Mouse (Mus musculus): ENCODE data around the gene S1pr4.

S1pr4 gene

DNA sequence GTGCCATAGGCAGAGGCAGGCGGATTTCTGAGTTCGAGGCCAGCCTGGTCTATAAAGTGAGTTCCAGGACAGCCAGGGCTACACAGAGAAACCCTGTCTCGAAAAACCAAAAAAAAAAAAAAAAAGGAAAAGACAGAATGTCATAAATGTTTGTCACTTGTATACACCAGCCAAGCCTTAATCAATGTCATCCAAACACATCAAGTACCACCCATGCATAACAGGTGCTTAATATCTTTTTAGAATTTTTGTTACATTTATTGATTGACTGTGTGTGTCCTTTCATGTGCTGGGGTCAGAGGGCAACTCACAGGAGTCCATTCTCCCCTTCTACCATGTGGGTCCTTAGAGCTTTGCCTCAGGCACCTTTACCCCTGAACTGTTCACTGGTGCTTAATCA, at the start of gene S1pr4:
Gene S1pr4, minus strand, starts transcription at position 101 of the 400 bp plus-strand sequence.
- no peak for DNase-seq (ENCODE audit: low spot score in 2 of 2)

DNA sequence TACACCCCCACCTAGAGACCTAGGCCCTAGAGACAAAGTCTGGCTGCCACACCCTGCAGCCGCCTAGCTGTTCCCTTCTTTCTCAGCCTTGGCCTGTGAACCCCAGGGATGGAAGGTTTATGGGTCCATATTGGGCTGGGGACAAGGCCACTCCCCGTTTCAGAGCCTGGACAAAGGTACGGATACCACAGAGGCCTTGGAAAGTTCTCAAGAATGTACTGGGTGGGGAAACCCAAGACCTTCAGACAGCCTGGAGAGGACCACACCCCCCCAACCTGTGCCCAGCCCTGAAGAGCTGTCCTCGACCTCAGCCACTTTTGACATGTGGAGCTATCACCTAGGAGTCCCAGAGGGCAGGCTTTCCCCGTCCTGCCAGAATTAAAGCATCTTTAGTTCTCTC, 49.0 kb upstream of the S1pr4 start:
- DNase-seq (ENCODE audit: low spot score in 2 of 2): no peak

DNA sequence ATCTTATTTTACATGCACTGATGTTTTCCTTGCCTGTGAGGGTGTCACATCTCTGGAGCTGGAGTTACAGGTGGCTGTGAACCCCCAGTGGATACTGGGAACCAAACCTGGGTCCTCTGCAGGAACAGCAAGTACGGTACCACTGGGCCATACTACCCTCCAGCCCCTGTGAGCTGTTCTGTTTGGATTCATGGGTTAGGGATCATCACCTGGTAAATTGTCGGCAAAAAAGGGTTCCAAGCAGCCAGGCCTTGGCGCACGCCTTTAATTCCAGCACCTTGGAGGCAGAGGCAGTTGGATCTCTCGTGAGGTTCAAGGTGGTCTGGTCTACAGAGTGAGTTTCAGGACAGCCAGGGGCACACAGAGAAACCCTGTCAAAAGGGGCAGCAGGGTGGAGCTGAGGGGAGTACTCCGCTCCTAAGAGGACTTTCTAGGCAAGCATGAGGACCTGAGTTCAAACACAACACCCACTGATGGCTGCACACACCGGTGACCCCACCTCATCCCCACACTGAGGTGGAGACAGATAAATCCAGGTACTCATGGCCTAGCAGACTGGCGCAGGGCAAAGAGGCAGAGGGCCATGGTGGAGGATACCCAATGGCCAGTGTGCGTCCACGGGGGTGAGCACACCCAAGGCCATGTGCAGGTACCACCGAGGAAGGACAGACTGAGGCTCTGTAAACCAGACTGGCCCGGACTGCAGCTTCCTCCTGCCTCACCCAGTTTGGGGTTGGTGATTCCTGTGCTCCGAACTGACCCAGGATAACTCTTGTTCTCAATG, 47.0 kb upstream of the S1pr4 start:
- DNase-seq (ENCODE audit: low spot score in 2 of 2): no peak

DNA sequence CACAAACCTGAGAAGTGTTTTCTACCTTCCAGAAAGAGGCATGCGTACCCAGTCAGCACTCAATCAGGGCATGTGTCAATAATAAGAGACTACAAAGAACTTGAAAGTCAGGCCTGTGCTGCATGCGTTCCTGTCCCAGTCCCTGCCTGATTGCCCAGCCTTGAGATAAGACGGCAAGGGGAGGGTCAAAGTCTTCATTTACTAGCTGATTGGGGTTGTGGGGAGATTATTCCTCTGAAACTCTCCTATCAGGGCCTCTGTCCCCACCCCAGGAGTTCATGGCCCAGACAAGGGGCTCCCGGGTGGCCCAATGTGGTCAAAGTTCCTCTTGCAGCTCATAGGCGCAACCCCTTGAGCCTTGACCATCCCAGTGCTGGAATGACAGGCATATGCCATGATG, 46.4 kb upstream of the S1pr4 start:
- no peak for DNase-seq (ENCODE audit: low spot score in 2 of 2)

DNA sequence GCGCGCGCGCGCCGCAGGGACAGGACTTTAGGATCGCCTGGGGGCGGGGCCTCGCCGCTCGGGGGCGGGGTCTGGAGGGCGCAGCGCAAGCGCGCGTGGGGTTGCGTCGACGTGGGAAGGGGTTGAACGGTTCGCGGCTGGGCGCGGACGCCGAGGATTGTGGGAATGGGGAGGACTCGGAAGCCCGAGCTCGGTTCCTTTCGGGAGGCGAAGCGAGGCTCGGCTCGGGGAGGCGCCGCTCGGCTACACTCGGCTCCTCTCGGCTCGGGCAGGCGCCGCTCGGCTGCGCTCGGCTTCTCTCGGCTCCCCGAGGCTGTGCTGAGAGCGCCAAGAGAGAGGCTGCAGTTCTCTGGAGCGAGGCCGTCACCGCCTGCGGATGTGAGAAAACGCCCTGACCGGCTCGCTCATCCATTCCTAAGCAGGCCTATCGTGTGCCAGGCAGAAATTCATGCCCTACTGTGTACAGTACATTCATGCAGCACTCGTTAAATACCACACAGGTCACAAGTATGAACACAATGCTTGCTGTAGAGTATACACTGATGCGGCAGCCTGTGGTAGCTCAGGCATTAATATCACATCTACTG, 45.3 kb upstream of the S1pr4 start, which contains the start of gene Gna11:
Gene Gna11, minus strand, starts transcription at position 30 of the 587 bp plus-strand sequence.
- peak; percentile 99 for DNase-seq (ENCODE audit: low spot score in 2 of 2)

DNA sequence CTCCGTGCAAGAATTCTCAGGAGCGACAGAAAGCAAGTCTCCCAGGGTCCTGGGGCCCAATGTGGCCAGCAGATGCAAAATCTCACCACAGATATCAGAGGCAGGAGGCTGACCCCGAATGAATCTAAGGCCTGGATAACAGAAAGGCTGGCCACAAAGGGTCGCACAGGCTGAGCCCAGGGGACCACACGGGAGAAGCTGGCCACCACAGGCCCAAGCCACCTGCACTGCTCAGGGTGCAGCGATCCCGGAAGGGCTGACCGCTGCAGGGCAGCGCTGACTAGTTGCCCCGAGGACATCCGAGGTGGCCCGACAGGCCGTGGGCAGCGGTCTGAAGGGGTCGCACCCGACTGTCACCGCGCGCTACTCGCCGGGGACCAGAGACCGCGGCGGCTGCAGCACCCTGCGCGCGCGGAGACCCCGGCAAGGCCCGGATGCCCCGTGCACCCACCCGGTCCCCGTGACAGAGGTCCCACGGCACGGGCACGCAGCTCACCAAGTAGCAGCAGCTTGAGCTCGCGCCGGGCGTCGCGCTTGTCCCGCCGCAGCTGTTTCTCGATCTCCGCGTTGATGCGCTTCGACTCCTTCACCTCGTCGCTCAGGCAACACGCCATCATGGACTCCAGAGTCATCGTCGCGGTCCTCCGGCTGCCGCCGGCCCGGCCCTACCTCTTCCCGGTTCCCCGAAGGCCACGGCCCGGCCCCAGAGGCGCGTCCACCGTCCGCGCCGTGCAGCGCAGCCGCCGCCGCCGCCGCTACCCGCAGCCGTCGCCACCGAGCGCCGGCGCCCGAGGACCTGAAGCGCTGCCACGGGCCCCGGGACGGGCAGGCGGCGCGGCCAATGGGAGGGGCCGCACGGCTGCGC, 44.6 kb upstream of the S1pr4 start:
- no peak for DNase-seq (ENCODE audit: low spot score in 2 of 2)

DNA sequence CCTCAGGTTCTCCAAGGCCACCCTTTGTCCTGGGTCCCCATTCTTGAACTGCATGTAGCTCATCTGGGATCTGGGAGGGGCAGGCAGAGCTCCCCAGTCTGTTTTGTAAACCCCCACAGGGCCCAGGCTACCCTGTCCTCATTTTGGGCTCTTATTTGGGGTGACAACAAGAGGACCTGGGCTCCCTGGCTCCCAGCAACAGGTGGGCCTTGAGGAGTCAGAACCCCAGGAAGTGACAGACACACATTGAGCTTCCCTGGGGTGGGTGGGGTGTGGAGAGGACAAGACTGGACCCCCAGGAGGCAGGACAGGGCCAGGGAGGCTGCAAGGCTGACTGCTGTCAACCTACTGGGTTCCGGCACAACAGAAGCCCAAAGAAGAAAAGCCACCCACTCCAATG, 43.7 kb upstream of the S1pr4 start:
- DNase-seq (ENCODE audit: low spot score in 2 of 2): no peak

DNA sequence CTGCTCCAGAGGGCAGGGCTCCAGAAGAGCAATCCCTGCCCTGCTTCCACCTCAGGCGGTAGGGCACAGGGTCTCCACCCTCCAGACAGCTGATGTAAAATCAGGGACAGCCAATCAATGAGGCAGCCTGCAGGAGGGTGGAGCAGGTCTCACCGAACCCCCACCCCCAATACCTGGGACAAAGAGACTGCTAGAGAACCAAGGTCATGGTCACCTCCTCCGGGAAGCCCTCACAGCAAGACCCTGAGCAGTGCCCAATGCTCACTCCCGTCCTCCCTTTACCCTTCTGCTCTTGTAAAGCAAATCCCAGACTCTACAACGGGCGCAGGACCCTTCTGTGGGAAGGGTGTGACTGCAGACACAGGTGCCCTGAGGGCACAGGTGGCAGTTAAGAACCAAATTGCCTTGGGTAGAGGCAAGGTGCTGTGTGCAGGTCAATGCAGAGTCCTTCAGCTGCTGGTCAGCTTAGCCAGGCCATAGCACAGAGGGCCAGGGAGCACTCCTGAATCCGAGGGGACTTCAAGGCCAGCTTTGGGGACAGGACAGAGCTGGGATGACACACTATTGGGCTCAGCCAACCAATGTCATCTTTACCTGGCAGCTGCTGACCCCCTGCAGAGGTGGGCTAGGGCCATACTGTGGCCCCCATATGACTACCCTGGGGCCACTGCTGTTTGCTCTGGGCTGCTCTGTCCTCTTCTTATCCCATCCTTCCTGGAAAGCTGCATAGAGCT, 43.0 kb upstream of the S1pr4 start:
- no peak for DNase-seq (ENCODE audit: low spot score in 2 of 2)

DNA sequence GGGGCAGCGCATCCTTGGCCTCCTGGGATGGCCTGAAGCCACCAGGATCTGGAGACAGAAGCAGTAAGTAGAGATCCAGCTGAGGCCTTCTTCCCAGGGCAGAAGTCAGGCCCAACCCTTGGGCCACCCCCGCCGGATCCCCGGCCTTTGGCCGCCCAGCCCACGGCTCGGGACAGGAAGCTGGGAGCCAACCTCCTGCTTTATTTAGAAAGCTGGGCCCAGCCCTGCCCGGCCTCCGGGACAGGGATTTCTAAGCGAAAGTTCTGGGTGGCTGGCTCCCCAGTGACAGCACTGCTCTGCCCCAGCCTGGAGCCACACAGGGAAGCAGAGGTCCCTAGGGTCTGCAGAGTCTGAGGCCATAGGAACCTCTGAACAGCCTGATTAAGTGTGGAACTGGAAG, 41.9 kb upstream of the S1pr4 start:
- DNase-seq (ENCODE audit: low spot score in 2 of 2): peak; percentile 80 to 86

DNA sequence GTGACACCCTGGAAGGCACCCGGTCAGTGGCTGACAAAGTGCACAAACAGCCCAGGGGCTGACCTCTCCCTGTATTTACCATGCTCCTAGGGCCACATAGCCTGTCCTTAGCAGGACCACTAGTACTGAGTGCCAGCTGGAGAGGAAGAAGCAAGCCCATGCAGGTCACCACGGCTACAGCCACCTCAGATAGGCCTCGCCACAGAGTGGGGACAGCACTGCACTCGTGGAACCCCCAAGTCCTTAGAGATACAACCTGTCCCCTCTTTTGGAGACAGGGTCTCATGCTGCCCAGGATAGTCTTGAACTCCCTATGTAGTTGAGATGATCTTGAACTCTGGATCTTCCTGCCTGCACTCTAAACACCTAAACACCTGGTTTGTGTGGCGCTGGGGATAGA, 41.4 kb upstream of the S1pr4 start:
- DNase-seq (ENCODE audit: low spot score in 2 of 2): no peak

DNA sequence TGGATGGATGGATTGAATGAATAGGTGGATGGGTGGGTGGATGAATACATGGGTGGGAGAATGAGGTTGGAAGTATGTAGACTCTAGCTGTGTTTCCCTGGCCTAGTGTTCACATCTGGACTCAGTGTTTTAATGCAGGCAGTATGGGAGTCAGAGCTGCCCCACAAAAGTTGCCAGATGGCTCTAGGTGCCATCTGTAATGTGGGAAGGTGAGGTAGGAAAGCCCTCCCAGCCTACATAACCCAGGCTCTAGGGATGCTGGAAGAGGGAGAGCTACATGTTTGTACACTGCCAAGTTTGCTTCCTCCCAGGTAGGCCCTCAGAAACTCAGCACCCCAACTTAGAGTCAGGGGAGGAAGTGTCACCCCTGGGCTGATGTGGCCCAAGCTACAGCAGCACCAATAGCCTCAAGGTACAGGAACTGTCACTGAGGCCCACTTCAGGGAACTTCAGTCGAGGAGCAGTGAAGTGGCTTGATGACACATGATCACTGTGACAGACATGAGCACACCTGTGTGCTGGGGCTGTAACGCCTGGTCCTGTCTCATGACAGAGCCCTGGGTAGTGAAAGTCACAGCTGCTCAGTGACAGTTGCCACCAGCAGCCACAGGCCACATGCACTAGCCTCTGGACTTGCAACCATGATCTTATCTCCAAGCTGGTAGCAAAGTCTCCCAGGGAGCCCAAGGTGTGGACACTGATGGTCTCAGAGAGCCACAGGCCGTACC, 38.6 kb upstream of the S1pr4 start:
- DNase-seq (ENCODE audit: low spot score in 2 of 2): no peak

DNA sequence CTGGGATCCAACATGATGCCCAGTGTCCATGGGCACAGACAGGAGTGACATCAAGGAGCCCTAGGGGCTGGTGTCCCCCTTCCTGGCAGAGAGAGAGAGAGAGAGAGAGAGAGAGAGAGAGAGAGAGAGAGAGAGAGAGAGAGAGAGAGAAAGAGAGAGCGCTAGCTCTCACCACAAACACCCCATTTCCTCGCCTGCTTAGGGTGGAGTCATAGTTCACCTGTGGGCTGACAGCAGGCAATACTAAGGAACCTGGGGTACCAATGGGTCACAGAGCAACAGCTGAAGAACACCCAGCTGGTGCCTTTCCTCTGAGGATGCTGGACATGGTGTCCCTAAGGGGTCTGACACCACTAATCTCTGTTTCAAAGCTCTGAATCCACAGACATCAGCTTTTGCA, 37.5 kb upstream of the S1pr4 start:
- DNase-seq (ENCODE audit: low spot score in 2 of 2): no peak

DNA sequence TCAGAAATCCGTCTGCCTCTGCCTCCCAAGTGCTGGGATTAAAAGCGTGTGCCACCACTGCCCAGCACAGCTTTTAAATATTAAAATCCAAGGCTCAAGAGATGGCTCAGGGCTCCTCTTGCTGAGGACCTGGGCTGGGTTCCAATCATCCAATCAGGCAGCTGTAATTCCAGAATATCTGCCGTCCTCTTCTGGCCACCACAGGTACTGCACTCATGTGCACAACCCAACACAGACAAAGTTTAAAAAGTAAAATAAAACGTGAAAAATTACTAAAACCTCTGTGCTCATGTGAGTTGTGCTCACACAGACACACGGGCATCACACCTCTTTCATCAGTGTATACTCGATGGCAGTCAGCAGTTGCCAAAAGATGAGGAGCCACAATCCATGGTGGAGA, 36.8 kb upstream of the S1pr4 start:
- no peak for DNase-seq (ENCODE audit: low spot score in 2 of 2)

DNA sequence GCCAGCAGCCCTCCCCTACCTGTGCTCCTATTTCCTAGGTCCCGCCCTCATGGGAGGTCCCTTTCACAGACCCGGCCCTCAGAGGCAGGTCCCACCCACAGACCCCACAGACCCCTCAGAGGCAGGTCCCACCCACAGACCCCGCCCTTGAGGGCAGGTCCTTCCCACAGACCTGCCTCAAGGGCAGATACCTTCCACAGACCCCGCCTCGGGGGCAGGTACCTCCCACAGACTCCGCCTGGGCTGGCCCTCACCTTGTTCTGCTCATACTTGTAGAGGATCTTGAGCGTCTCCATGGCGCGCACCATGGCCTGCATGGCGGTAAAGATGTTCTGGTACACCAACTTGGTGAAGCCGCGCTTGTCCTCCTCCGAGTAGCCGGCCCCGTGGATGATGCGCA, 34.9 kb upstream of the S1pr4 start:
- DNase-seq (ENCODE audit: low spot score in 2 of 2): no peak

DNA sequence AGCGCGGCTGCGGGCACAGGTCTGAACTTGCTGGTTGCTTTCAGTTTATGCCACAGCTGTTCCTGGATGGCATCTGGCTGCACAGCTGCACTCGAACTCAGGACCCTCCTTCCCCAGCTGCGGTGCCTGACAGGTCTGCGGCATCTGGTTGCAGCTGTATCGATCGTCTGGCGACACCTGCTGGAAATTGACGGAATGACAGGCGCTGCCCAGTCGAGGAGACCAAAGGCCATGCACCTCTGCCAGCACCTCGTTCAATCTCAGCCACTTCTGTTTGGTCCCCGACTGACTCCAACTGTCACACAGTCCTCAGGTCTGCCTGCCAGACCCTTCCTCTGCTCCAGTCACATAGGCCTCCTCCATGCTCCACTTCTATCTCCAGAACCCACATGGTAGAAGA, 26.8 kb upstream of the S1pr4 start:
- DNase-seq (ENCODE audit: low spot score in 2 of 2): peak; percentile 65 to 75

DNA sequence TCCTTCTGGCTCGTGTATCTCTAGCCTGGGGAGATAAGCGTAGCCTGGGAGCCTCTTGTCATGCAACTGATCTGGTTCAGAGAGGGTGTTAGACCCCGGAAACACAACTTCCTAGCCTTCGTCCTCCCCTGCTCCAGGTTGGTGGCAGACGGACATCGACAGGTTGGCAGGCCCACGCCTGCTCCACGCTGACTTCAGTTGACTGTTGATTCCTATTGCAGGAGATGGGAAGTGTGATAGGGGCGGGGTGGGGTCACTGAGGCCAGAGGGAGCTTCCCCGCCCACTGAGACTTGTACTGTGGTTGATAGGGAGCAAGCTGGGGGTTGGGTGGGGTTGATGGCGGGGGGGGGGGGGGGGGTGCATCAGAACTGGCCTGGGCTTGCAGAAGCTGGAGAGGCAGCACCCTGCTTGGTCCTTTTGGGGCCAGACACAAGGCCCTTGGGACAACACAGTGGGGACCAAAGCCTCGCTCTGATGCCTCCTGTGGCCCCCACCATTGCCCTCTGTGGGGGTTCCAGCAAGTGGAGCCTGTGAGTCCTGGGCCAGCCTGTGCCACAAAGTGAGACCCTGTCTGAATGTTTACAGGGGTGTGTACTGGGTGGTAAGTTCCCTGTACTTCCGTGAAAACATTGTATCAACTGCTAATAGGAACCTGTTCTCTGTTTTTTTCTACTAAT, 25.2 kb upstream of the S1pr4 start:
- DNase-seq (ENCODE audit: low spot score in 2 of 2): no peak

DNA sequence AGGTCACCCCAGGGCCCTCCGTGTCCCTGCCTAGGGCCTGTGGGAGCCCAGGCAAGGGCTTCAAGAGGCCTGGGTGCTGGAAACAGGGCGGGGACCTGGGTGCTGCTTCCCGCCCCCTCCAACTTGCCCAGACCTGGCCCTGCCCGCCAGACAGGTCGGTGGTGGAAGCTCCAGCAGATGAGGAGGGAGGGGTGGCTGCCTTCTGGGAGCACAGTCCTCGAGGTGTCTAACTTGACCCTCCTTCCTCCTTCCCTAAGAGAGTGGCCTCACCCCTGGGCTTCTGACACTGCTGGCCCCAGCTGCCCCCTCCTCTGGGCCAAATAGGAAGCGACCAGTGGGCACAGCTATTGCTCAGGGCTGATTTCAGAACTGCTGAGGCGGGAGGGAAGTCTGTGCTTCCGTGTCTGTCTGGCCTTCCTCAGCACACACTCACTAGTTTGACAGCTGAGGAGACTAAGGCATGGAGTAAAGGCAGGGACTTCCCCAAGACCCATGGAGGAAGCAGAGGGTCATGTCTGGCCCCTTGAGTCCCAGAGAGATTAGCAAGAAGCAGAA, 24.2 kb upstream of the S1pr4 start, which contains the start of gene Gna15:
Gene Gna15, minus strand, starts transcription at position 175 of the 555 bp plus-strand sequence.
- DNase-seq (ENCODE audit: low spot score in 2 of 2): peak in 1 of 2 experiments; percentile 51

DNA sequence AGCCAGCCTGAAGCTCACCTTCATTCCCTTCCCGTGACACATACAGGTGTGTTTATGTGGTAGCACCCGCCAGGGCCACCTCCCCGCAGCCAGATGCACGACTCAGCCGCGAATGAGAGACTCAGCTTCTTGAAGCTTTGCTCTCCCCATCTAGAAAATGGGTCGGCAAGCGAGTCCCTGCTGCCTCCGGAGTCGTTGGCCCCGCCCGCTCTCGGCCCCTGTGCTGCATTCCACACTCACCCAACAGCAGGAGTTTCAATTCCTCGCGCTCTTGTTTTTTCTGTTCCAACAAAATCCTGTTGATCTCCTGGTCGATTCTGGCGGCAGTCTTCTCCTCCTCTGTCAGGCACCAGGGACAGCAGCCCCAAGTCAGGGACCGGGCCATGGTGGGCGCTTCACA, 23.6 kb upstream of the S1pr4 start:
- no peak for DNase-seq (ENCODE audit: low spot score in 2 of 2)

DNA sequence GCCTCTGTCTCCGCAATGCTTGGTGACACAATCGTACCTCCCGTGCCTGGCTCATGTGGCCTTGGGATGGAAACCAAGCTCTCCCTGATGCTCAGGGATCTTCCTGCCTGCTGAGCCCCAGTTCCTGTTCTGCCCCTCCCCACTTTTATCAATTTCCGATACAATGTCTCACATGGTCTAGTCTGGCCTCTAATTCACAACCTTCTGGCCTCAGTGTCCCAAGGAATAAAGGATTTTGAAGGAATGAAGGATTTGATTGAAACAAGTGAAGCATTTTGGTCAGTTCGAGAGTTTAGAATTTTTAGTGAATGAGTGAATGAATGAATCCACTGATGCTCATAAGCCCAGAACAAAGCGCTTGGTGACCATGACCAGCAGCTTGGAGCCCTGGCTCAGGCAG, 23.2 kb upstream of the S1pr4 start:
- DNase-seq (ENCODE audit: low spot score in 2 of 2): no peak

DNA sequence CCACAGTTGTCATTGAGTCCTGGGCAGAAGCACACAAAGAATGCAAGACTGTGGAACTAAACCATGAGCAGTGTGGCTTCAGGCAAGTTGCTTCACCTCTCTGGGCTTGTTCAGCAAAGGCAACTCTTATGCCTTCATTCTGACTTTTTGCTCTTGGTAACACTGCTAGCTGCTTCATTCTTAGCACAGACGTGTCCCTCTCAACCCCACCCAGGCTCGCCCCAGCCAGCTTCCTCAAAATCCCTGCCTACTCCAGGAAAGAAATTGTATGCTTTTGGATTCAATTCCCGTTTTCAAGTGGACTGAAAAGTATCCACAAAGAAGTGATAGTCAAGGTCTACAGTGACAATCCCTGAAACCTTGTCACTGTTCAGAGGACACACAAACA, 20.0 kb upstream of the S1pr4 start:
- DNase-seq (ENCODE audit: low spot score in 2 of 2): no peak
